Mouse (Mus musculus): Measurements from ENCODE around the gene Car12. TPM values are rescaled to one million over a fixed set of nuclear protein-coding genes. Genes with fewer than 3 reads are reported as not detected.

The Car12 gene
- polyA plus RNA-seq, 1 experiment from 2014 or later = 0.44 TPM

GRCm38 (mm10) chr9:66735122-66735521, 21.6 kb downstream of the Car12 start:
- Histone ChIP-seq H3K9ac (ENCODE audit: low read depth, low read length) (no peak overlapping the region), H3K36me3 (ENCODE audit: control insufficient read depth, insufficient read depth, low read length) (no peaks in the 10 kb centered on the region), H3K27ac (ENCODE audit: low read depth, low read length) (no peak overlapping the region), H3K9me3 (ENCODE audit: control insufficient read depth, low read length) (no peaks in the 10 kb centered on the region), H3K27me3 (replicated peaks; ENCODE audit: control insufficient read depth, insufficient read depth, low read length) (no peaks in the 10 kb centered on the region), H3K4me3 (ENCODE audit: low read depth, low read length) (no peak overlapping the region), H3K4me2 (no peak overlapping the region), H3K4me1 (replicated peaks; ENCODE audit: control insufficient read depth, insufficient read depth, low read length) (no peaks in the 10 kb centered on the region; the same call in 1 of the 2 replicates)
- no peak for DNase-seq (ENCODE audit: low spot score)
- 89% methylated on average over 2 of the region's 2 CpGs for WGBS
- ATAC-seq (replicated peaks; ENCODE audit: low FRiP score) = no peak

GRCm38 (mm10) chr9:66736016-66736415, 22.5 kb downstream of the Car12 start:
- Histone ChIP-seq H3K27ac (ENCODE audit: low read depth, low read length) (no peak overlapping the region), H3K4me3 (ENCODE audit: low read depth, low read length) (no peak overlapping the region), H3K4me2 (no peak overlapping the region), H3K9me3 (ENCODE audit: control insufficient read depth, low read length) (no peaks in the 10 kb centered on the region), H3K36me3 (ENCODE audit: control insufficient read depth, insufficient read depth, low read length) (no peaks in the 10 kb centered on the region), H3K27me3 (replicated peaks; ENCODE audit: control insufficient read depth, insufficient read depth, low read length) (no peaks in the 10 kb centered on the region), H3K9ac (ENCODE audit: low read depth, low read length) (no peak overlapping the region), H3K4me1 (replicated peaks; ENCODE audit: control insufficient read depth, insufficient read depth, low read length) (no peaks in the 10 kb centered on the region; the same call in 1 of the 2 replicates)
- WGBS = 81% methylated on average over 3 of the region's 3 CpGs
- ATAC-seq (replicated peaks; ENCODE audit: low FRiP score) (no peak), DNase-seq (ENCODE audit: low spot score) (no peak)

GRCm38 (mm10) chr9:66736551-66736950, 23.1 kb downstream of the Car12 start:
- Histone ChIP-seq H3K4me1 (replicated peaks; ENCODE audit: control insufficient read depth, insufficient read depth, low read length) (no peaks in the 10 kb centered on the region; the same call in 1 of the 2 replicates), H3K36me3 (ENCODE audit: control insufficient read depth, insufficient read depth, low read length) (no peaks in the 10 kb centered on the region), H3K4me3 (ENCODE audit: low read depth, low read length) (no peak overlapping the region), H3K9ac (ENCODE audit: low read depth, low read length) (no peak overlapping the region), H3K4me2 (no peak overlapping the region), H3K9me3 (ENCODE audit: control insufficient read depth, low read length) (no peaks in the 10 kb centered on the region), H3K27me3 (replicated peaks; ENCODE audit: control insufficient read depth, insufficient read depth, low read length) (no peaks in the 10 kb centered on the region), H3K27ac (ENCODE audit: low read depth, low read length) (no peak overlapping the region)
- DNase-seq (ENCODE audit: low spot score) (no peak), ATAC-seq (replicated peaks; ENCODE audit: low FRiP score) (no peak)
- 89% methylated on average over 2 of the region's 2 CpGs for WGBS

GRCm38 (mm10) chr9:66739516-66739915, 26.0 kb downstream of the Car12 start:
- ATAC-seq (replicated peaks; ENCODE audit: low FRiP score) = no peak
- WGBS = 78% methylated on average over 7 of the region's 7 CpGs

GRCm38 (mm10) chr9:66744531-66744930, 31.0 kb downstream of the Car12 start:
- no peak overlapping the region for H3K4me3 ChIP-seq (ENCODE audit: low read depth, low read length)
- H3K9me3 ChIP-seq (ENCODE audit: control insufficient read depth, low read length) = no peaks in the 10 kb centered on the region
- no peaks in the 10 kb centered on the region for H3K36me3 ChIP-seq (ENCODE audit: control insufficient read depth, insufficient read depth, low read length)
- no peaks in the 10 kb centered on the region for H3K4me1 ChIP-seq (replicated peaks; ENCODE audit: control insufficient read depth, insufficient read depth, low read length)
- H3K27ac ChIP-seq (ENCODE audit: low read depth, low read length) = no peak overlapping the region
- no peaks in the 10 kb centered on the region for H3K27me3 ChIP-seq (replicated peaks; ENCODE audit: control insufficient read depth, insufficient read depth, low read length)
- DNase-seq (ENCODE audit: low spot score) = no peak
- no peak overlapping the region for H3K4me2 ChIP-seq
- WGBS = 80% methylated on average over 2 of the region's 2 CpGs
- H3K9ac ChIP-seq (ENCODE audit: low read depth, low read length) = no peak overlapping the region
- ATAC-seq (replicated peaks; ENCODE audit: low FRiP score) = no peak

More at GRCm38 (mm10) chr9:66739516-66739915, 26.0 kb downstream of the Car12 start:
- Histone ChIP-seq H3K9ac (ENCODE audit: low read depth, low read length) (no peak overlapping the region), H3K4me2 (no peak overlapping the region), H3K9me3 (ENCODE audit: control insufficient read depth, low read length) (no peaks in the 10 kb centered on the region), H3K4me1 (replicated peaks; ENCODE audit: control insufficient read depth, insufficient read depth, low read length) (no peaks in the 10 kb centered on the region; the same call in 1 of the 2 replicates), H3K4me3 (ENCODE audit: low read depth, low read length) (no peak overlapping the region), H3K36me3 (ENCODE audit: control insufficient read depth, insufficient read depth, low read length) (no peaks in the 10 kb centered on the region), H3K27me3 (replicated peaks; ENCODE audit: control insufficient read depth, insufficient read depth, low read length) (no peaks in the 10 kb centered on the region), H3K27ac (ENCODE audit: low read depth, low read length) (no peak overlapping the region)
- no peak for DNase-seq (ENCODE audit: low spot score)

- Histone ChIP-seq H3K4me2 (no peak overlapping the region), H3K4me3 (ENCODE audit: low read depth, low read length) (no peak overlapping the region), H3K4me1 (replicated peaks; ENCODE audit: control insufficient read depth, insufficient read depth, low read length) (no peaks in the 10 kb centered on the region), H3K9ac (ENCODE audit: low read depth, low read length) (no peak overlapping the region), H3K36me3 (ENCODE audit: control insufficient read depth, insufficient read depth, low read length) (no peaks in the 10 kb centered on the region), H3K9me3 (ENCODE audit: control insufficient read depth, low read length) (no peaks in the 10 kb centered on the region), H3K27me3 (replicated peaks; ENCODE audit: control insufficient read depth, insufficient read depth, low read length) (no peaks in the 10 kb centered on the region), H3K27ac (ENCODE audit: low read depth, low read length) (no peak overlapping the region)
- WGBS = 88% methylated on average over 15 of the region's 15 CpGs
- no peak for DNase-seq (ENCODE audit: low spot score)
- no peak for ATAC-seq (replicated peaks; ENCODE audit: low FRiP score)
Measured at GRCm38 (mm10) chr9:66748390-66748789, 34.9 kb downstream of the Car12 start.

- Histone ChIP-seq H3K4me1 (replicated peaks; ENCODE audit: control insufficient read depth, insufficient read depth, low read length) (no peaks in the 10 kb centered on the region), H3K9ac (ENCODE audit: low read depth, low read length) (no peak overlapping the region), H3K27me3 (replicated peaks; ENCODE audit: control insufficient read depth, insufficient read depth, low read length) (no peaks in the 10 kb centered on the region), H3K4me3 (ENCODE audit: low read depth, low read length) (no peak overlapping the region), H3K4me2 (no peak overlapping the region), H3K27ac (ENCODE audit: low read depth, low read length) (no peak overlapping the region), H3K36me3 (ENCODE audit: control insufficient read depth, insufficient read depth, low read length) (no peaks in the 10 kb centered on the region), H3K9me3 (ENCODE audit: control insufficient read depth, low read length) (no peaks in the 10 kb centered on the region)
- WGBS = 75% methylated on average over 6 of the region's 6 CpGs
- no peak for DNase-seq (ENCODE audit: low spot score)
- ATAC-seq (replicated peaks; ENCODE audit: low FRiP score) = no peak
Measured at GRCm38 (mm10) chr9:66752849-66753248, 39.4 kb downstream of the Car12 start.

GRCm38 (mm10) chr9:66760991-66761390, 47.5 kb downstream of the Car12 start:
- Histone ChIP-seq H3K4me3 (ENCODE audit: low read depth, low read length) (no peak overlapping the region), H3K4me1 (replicated peaks; ENCODE audit: control insufficient read depth, insufficient read depth, low read length) (no peaks in the 10 kb centered on the region), H3K27me3 (replicated peaks; ENCODE audit: control insufficient read depth, insufficient read depth, low read length) (no peaks in the 10 kb centered on the region), H3K4me2 (no peak overlapping the region), H3K9ac (ENCODE audit: low read depth, low read length) (no peak overlapping the region), H3K36me3 (ENCODE audit: control insufficient read depth, insufficient read depth, low read length) (no peaks in the 10 kb centered on the region), H3K9me3 (ENCODE audit: control insufficient read depth, low read length) (no peaks in the 10 kb centered on the region), H3K27ac (ENCODE audit: low read depth, low read length) (no peak overlapping the region)
- ATAC-seq (replicated peaks; ENCODE audit: low FRiP score) (no peak), DNase-seq (ENCODE audit: low spot score) (no peak)
- 41% methylated on average over 1 of the region's 1 CpGs for WGBS

- H3K9ac ChIP-seq (ENCODE audit: low read depth, low read length) = no peak overlapping the region
- ATAC-seq (replicated peaks; ENCODE audit: low FRiP score) = no peak
- no peaks in the 10 kb centered on the region for H3K36me3 ChIP-seq (ENCODE audit: control insufficient read depth, insufficient read depth, low read length)
- H3K27me3 ChIP-seq (replicated peaks; ENCODE audit: control insufficient read depth, insufficient read depth, low read length) = no peaks in the 10 kb centered on the region
- WGBS = 82% methylated on average over 1 of the region's 1 CpGs
- no peak for DNase-seq (ENCODE audit: low spot score)
- H3K9me3 ChIP-seq (ENCODE audit: control insufficient read depth, low read length) = no peaks in the 10 kb centered on the region
- H3K27ac ChIP-seq (ENCODE audit: low read depth, low read length) = no peak overlapping the region
- H3K4me1 ChIP-seq (replicated peaks; ENCODE audit: control insufficient read depth, insufficient read depth, low read length) = no peaks in the 10 kb centered on the region
- no peak overlapping the region for H3K4me2 ChIP-seq
- H3K4me3 ChIP-seq (ENCODE audit: low read depth, low read length) = no peak overlapping the region
Measured at GRCm38 (mm10) chr9:66768721-66769120, 55.2 kb downstream of the Car12 start.

Measured in liver, embryonic 11.5 days (tissue).